ENCODE assay signal across 16 mouse cellular contexts in the genomic region with DNA sequence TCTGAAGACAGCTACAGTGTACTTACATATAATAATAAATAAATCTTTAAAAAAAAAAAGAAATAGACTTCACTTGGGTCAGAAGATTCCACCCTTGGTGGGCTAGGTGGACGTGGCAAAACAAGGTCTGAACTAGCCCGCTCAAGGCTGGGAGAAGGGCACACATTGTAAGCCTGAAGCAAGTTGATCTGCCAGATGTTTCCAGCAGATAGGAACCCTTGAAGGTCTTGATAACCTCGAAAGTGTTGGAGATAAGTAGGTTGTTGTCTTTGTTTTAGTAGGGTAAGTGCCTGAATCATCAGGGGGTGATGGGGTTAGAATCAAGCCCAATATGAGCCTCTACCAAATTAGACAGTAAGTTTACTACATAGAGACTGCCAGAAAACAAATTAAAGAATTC.
"Had no signal": no experiment of that assay in that cellular context is flagged by ENCODE, and none has a peak within 500 bp of the region (broad histone marks: within the 10 kb centered on the region; RNA-seq: fewer than 3 reads in every experiment).

No protein-coding gene starts in this region.

- DNase-seq: kidney, adult 2 months; kidney, postnatal 14 days; lung, postnatal 10 days; lung, postnatal 4 days; right cerebral cortex, adult 18-20 months; thymus, postnatal 14 days had no signal

- H3K4me3 ChIP-seq: kidney, embryonic 15.5 days; left cerebral cortex, adult 2 months; limb, embryonic 10.5 days; megakaryocyte, embryonic 14.5 days; midbrain, embryonic 13.5 days; myocyte; neural tube, embryonic 15.5 days had no signal

- H3K9me3 ChIP-seq: kidney, embryonic 15.5 days; limb, embryonic 10.5 days; midbrain, embryonic 13.5 days; neural tube, embryonic 15.5 days had no signal

- H3K27me3 ChIP-seq: kidney, embryonic 15.5 days; megakaryocyte, embryonic 14.5 days; midbrain, embryonic 13.5 days; neural tube, embryonic 15.5 days had no signal

- H3K27ac ChIP-seq: kidney, embryonic 15.5 days; left cerebral cortex, adult 2 months; limb, embryonic 10.5 days; midbrain, embryonic 13.5 days; neural tube, embryonic 15.5 days; stomach, postnatal 0 days had no signal

- H3K4me2 ChIP-seq: kidney, embryonic 15.5 days; lung, embryonic 14.5 days; midbrain, embryonic 13.5 days; neural tube, embryonic 15.5 days had no signal

- ATAC-seq: intestine, embryonic 16.5 days; midbrain, embryonic 13.5 days had no signal

- H3K9ac ChIP-seq: kidney, embryonic 15.5 days; lung, embryonic 14.5 days; midbrain, embryonic 13.5 days; neural tube, embryonic 15.5 days had no signal
